Mouse (Mus musculus) kidney, embryonic 16.5 days (tissue): Measurements from ENCODE around the gene Rsad2. TPM values are rescaled to one million over a fixed set of nuclear protein-coding genes. Genes with fewer than 3 reads are reported as not detected.
"Not testable (repeated sequence)": the region's sequence is repeated elsewhere in the genome, so short reads cannot be mapped to it uniquely, and the experiment has no call there.

Experiments
- ATAC-seq: fragments of 200-750 bp; cut with Nextera tagmentation; 2 replicates; pipeline ENCODE4 v1.8.0; 2017; ENCODE audit warnings: moderate TSS enrichment; ENCODE audit not compliant: low FRiP score, low TSS enrichment
- H3K27ac ChIP-seq: fragments of 300-500 bp; sonication (generic); 2 replicates; pipeline ENCODE4 v1.5.1; 2014; ENCODE audit warnings: low read length
- H3K27me3 ChIP-seq: fragments of 300-500 bp; sonication (generic); 2 replicates; pipeline ENCODE4 v1.6.1; 2014; ENCODE audit warnings: low read length, control low read depth, mixed read lengths; ENCODE audit not compliant: insufficient read depth
- H3K36me3 ChIP-seq: fragments of 300-500 bp; sonication (generic); 2 replicates; pipeline ENCODE4 v1.6.1; 2014; ENCODE audit warnings: low read length, control low read depth, mixed read lengths; ENCODE audit not compliant: insufficient read depth
- H3K4me1 ChIP-seq: fragments of 300-500 bp; sonication (generic); 2 replicates; pipeline ENCODE4 v1.6.1; 2014; ENCODE audit warnings: low read length, control low read depth, mixed read lengths; ENCODE audit not compliant: insufficient read depth
- H3K4me2 ChIP-seq: fragments of 300-500 bp; sonication (generic); replicated peaks from 2 replicates; pipeline ENCODE4 v1.6.1; 2014; ENCODE audit warnings: low read depth, low read length
- H3K4me3 ChIP-seq: fragments of 300-500 bp; sonication (generic); 2 replicates; pipeline ENCODE4 v1.5.1; 2014; ENCODE audit warnings: mild to moderate bottlenecking, low read length
- H3K9ac ChIP-seq: fragments of 300-500 bp; sonication (generic); replicated peaks from 2 replicates; pipeline ENCODE4 v1.6.1; 2014; ENCODE audit warnings: low read length
- H3K9me3 ChIP-seq: fragments of 300-500 bp; sonication (generic); 2 replicates; pipeline ENCODE4 v1.6.1; 2016; ENCODE audit warnings: low read length, control low read depth
- WGBS: fragments of 180-500 bp; shearing (Covaris S2); extraction: QIAGEN DNeasy Blood & Tissue Kit; methylation state at CpG from one replicate; pipeline ENCODE4 v1.1.7; 2014; 5-methylcytosine and 5-hydroxymethylcytosine counted together
- polyA plus RNA-seq: library from polyadenylated mRNA; unstranded; fragments of >200 nt; fragmentation: Nextera tagmentation; extraction: Ambion mirVana; gene quantifications from 2 replicates; pipeline ENCODE4 v1.2.1, GENCODE M21; 2015

Rsad2 gene
- polyA plus RNA-seq, 1 experiment from 2014 or later = 27.3 TPM

DNA sequence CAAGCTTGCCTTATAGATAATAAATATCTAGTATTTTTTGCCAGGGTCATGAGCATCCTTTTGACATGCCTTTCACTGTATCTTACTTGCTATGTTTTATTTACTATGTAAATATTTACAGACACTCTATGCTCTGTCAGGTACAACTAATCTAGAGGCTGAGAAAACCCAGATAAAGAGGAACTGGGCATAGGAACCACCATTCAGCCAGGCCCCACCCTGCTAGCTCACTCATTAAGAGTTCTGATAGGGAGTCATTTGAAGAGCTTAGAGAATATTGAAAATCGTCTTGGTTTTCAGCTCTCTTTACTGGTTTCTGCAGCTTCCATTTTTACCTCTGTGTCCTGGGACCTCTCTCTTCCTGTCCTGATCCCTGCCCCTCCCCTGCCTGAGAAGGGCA is 5.1 kb downstream of the Rsad2 start:
- H3K27me3 ChIP-seq = no peaks in the 10 kb centered on the region
- peaks cover 7% of the 10 kb centered on the region for H3K4me1 ChIP-seq
- no peak overlapping the region for H3K4me2 ChIP-seq
- WGBS = 50% methylated on average over 1 of the region's 1 CpGs
- no peak overlapping the region for H3K9ac ChIP-seq
- ATAC-seq = no peak
- H3K4me3 ChIP-seq = no peak overlapping the region
- H3K9me3 ChIP-seq = no peaks in the 10 kb centered on the region
- no peaks in the 10 kb centered on the region for H3K36me3 ChIP-seq
- no peak overlapping the region for H3K27ac ChIP-seq

DNA sequence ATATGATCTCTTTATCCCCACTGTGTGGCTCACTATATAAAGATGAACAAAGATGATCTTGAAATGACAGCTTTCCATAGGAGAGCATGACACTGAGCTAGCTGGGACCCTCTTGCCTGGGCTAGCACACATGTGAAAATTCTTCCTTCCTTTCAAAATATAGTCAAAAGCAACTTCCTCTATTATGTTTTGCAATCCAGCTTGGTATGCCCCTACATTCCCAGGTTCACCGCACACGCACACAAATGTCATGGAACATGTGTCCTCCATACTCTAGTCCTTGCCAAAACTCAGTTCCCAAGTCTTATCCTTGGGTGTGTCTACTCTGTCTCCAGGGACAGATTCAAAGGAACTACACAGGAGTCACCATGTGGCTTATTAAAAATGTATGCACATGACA is 6.8 kb downstream of the Rsad2 start:
- Histone ChIP-seq H3K9ac (no peak overlapping the region), H3K4me1 (0 out of 2 replicates have a peak, but pooled peaks cover 2% of the 10 kb centered on the region), H3K4me3 (no peak overlapping the region), H3K9me3 (no peaks in the 10 kb centered on the region), H3K27me3 (no peaks in the 10 kb centered on the region), H3K4me2 (no peak overlapping the region), H3K36me3 (no peaks in the 10 kb centered on the region), H3K27ac (no peak overlapping the region)
- WGBS = 99% methylated on average over 2 of the region's 2 CpGs
- ATAC-seq = no peak

DNA sequence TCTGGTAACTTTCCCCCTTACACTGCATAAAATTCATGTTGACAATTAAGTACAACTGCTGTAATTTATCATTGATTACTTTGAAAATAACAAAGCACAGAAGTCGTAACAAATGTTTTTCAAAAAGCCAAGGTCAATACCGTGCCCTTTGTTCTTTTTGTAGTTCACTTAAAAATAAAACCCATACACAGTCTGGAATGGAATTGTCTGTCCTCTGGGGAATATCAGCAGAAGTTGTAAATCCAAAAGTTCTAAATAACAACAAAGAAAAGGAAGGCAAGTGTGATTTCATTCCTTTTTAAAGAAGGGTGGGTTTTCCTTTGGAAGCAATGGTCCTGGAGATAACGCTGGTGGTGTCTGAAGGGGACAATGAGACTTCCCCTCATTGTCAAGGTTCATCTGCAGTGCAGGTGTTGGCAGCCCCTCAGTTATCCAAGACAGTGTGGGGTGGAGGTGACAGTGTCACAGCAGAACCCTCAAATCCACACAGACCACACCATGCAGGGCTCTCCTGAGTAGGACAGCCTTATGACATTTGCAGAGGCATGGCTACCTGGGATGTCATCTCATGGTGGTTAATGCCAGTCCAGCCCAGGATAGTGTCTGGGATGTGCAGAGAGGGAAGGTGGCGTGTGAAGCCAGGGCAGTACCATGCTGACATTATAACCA is 9.7 kb downstream of the Rsad2 start:
- no peaks in the 10 kb centered on the region for H3K36me3 ChIP-seq
- no peak overlapping the region for H3K27ac ChIP-seq
- H3K9me3 ChIP-seq = no peaks in the 10 kb centered on the region
- WGBS = 74% methylated on average over 4 of the region's 4 CpGs
- no peaks in the 10 kb centered on the region for H3K4me1 ChIP-seq
- no peak overlapping the region for H3K9ac ChIP-seq
- ATAC-seq = peak; percentile 46; the same call in 1 of the 2 replicates
- H3K4me3 ChIP-seq = no peak overlapping the region
- no peak overlapping the region for H3K4me2 ChIP-seq
- no peaks in the 10 kb centered on the region for H3K27me3 ChIP-seq

DNA sequence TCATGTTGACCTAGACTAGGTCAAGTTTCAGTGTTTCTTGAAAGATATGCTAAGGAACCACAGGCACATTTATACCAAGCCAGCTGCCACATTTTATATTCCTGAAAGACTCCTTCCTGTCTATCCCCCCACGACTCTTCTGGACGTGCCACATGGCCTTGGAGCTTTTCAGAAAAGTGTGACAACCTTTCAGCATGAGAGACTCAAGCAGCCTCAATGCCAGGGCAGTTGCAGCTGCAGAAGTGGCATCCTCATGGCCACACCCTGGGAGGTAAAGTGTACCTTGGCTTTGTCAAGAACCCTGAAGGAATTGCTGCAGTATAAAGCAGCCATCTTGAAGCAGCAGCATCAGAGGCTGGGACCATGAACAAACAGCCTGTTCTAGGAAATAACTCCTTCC is 11.7 kb downstream of the Rsad2 start:
- Histone ChIP-seq H3K9me3 (no peaks in the 10 kb centered on the region), H3K27me3 (no peaks in the 10 kb centered on the region), H3K4me1 (no peaks in the 10 kb centered on the region), H3K27ac (no peak overlapping the region), H3K36me3 (no peaks in the 10 kb centered on the region), H3K9ac (no peak overlapping the region), H3K4me3 (no peak overlapping the region), H3K4me2 (no peak overlapping the region)
- ATAC-seq = no peak
- 38% methylated on average over 2 of the region's 2 CpGs for WGBS

DNA sequence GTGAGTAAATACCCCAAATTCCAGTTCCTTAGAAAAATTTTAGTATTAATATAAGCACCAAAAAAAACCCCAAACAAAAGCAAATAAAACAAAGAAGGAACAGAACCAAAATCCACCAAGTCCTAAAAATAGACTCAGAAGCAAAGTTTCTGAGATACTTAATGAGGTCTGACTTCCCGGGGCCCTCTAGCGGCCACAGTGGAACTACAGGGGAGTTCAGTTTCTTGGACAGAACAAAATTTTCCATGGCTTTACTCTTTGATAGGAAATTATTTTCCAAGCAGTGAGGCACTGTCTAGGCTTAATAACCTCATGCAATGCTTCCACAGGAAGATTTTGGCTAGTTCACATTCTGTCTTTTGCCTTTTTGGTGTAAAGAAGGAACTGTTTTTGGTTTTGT is 12.2 kb downstream of the Rsad2 start:
- no peak overlapping the region for H3K9ac ChIP-seq
- H3K4me1 ChIP-seq = no peaks in the 10 kb centered on the region
- H3K9me3 ChIP-seq = no peaks in the 10 kb centered on the region
- no peak overlapping the region for H3K27ac ChIP-seq
- no peak overlapping the region for H3K4me2 ChIP-seq
- H3K36me3 ChIP-seq = no peaks in the 10 kb centered on the region
- no peak overlapping the region for H3K4me3 ChIP-seq
- 0% methylated on average over 2 of the region's 2 CpGs for WGBS
- no peaks in the 10 kb centered on the region for H3K27me3 ChIP-seq
- no peak for ATAC-seq

DNA sequence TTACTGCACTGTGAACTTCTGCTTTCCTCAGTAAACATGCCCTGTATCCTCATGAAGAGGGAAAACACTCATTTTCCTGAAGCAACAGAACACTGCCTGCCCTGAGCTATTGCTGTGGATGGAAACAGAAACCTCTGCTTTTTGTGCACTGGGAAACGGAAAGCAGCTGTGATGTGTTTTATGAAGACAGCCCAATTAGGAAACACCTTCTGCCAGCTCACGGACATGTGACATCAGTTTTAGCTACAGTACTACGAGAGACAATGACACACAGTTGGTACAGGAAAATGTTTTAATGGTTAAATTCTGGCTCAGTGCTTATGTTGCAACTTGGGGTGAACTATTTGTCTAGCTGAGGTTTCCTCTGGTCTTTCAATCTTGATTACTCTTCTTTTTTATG is 16.9 kb downstream of the Rsad2 start:
- no peaks in the 10 kb centered on the region for H3K9me3 ChIP-seq
- peaks cover 4% of the 10 kb centered on the region; the same call in 1 of the 2 replicates for H3K4me1 ChIP-seq
- H3K27ac ChIP-seq = no peak overlapping the region
- ATAC-seq = no peak
- H3K4me3 ChIP-seq = no peak overlapping the region
- no peaks in the 10 kb centered on the region for H3K27me3 ChIP-seq
- no peak overlapping the region for H3K9ac ChIP-seq
- 36% methylated on average over 3 of the region's 3 CpGs for WGBS
- no peak overlapping the region for H3K4me2 ChIP-seq
- no peaks in the 10 kb centered on the region for H3K36me3 ChIP-seq

DNA sequence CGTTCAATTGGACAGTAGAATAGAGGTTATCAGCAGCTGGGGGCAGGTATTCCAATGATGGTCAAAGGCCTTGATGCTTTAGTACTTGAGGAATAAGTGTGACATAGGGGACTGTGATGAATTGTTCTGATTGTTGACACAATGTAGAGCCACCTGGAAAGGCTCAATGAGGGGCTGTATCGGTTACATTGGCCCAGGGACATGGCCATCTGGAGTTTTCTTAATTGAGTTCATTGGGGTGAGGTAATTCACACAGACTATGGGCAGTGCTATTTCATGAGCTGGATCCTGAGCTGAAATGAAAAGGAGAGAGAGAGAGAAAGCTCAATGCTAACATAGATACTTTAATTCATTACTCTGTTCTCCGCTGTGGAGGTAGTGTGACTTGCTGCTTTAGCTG is 18.3 kb downstream of the Rsad2 start:
- no peak overlapping the region for H3K9ac ChIP-seq
- H3K4me2 ChIP-seq = no peak overlapping the region
- H3K4me3 ChIP-seq = no peak overlapping the region
- H3K27ac ChIP-seq = no peak overlapping the region
- no peaks in the 10 kb centered on the region for H3K36me3 ChIP-seq
- peaks cover 4% of the 10 kb centered on the region; the same call in 1 of the 2 replicates for H3K4me1 ChIP-seq
- no peaks in the 10 kb centered on the region for H3K27me3 ChIP-seq
- H3K9me3 ChIP-seq = no peaks in the 10 kb centered on the region
- 45% methylated on average over 3 of the region's 3 CpGs for WGBS
- ATAC-seq = no peak

DNA sequence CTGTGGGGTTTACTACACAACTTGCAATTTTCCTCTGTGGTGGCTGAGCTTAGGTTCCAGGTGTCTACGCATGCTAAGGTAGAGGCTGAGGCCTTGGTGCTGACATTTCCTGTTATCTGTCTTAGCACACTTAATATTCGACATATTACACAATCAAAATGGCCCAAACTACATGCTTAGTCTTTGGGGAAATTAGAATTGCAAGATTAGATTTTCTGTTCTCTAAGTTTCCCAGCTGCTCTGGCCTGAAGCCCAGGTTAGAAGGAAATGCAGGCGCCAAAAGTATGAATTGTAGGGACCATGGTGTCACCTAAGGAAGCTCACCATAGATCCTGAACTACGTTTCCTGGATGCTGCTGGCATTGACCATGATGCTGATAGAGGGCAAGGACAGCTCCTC is 19.9 kb downstream of the Rsad2 start:
- no peak overlapping the region for H3K4me2 ChIP-seq
- no peak for ATAC-seq
- H3K27ac ChIP-seq = no peak overlapping the region
- H3K9ac ChIP-seq = no peak overlapping the region
- no peaks in the 10 kb centered on the region for H3K36me3 ChIP-seq
- no peaks in the 10 kb centered on the region for H3K9me3 ChIP-seq
- peaks cover 4% of the 10 kb centered on the region; the same call in 1 of the 2 replicates for H3K4me1 ChIP-seq
- H3K4me3 ChIP-seq = no peak overlapping the region
- H3K27me3 ChIP-seq = no peaks in the 10 kb centered on the region
- 77% methylated on average over 4 of the region's 4 CpGs for WGBS

DNA sequence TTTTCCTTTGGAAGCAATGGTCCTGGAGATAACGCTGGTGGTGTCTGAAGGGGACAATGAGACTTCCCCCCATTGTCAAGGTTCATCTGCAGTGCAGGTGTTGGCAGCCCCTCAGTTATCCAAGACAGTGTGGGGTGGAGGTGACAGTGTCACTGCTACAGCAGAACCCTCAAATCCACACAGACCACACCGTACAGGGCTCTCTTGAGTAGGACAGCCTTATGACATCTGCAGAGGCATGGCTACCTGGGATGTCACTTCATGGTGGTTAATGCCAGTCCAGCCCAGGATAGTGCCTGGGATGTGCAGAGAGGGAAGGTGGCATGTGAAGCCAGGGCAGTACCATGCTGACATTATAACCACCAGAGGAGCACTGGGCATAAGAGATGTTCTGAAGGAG is 27.5 kb downstream of the Rsad2 start:
- not testable (repeated sequence) for H3K4me3 ChIP-seq, H3K4me1 ChIP-seq, H3K9ac ChIP-seq, H3K9me3 ChIP-seq, H3K27ac ChIP-seq, H3K36me3 ChIP-seq, H3K4me2 ChIP-seq, H3K27me3 ChIP-seq
- ATAC-seq = peak; percentile 27; the same call in 1 of the 2 replicates
- 74% methylated on average over 2 of the region's 2 CpGs for WGBS

DNA sequence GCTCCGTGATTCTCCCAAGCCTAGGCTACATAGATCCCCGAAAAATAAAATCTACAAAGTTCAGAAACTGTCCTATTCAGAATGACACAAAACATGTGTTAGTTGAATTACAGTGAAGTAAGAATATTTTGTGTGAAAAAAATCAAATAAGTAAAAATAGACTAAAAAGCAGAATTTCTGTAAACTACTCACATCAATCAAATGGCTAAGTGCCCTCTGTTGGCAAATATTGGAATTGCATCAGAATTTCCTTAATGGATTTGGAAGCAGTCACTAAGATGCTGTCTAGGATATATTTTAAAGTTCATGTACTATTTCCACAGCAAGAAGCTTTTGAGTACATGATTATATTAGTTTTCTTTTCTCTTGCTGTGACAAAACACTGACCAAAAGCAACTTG is 31.4 kb downstream of the Rsad2 start:
- no peak overlapping the region for H3K27ac ChIP-seq
- ATAC-seq = no peak
- H3K9me3 ChIP-seq = no peaks in the 10 kb centered on the region
- H3K9ac ChIP-seq = no peak overlapping the region
- H3K36me3 ChIP-seq = no peaks in the 10 kb centered on the region
- WGBS = 86% methylated on average over 2 of the region's 2 CpGs
- H3K4me3 ChIP-seq = no peak overlapping the region
- H3K4me1 ChIP-seq = no peaks in the 10 kb centered on the region
- no peaks in the 10 kb centered on the region for H3K27me3 ChIP-seq
- no peak overlapping the region for H3K4me2 ChIP-seq
